Comparison of ENCODE assay signal across 9 mouse cellular contexts in the genomic region with DNA sequence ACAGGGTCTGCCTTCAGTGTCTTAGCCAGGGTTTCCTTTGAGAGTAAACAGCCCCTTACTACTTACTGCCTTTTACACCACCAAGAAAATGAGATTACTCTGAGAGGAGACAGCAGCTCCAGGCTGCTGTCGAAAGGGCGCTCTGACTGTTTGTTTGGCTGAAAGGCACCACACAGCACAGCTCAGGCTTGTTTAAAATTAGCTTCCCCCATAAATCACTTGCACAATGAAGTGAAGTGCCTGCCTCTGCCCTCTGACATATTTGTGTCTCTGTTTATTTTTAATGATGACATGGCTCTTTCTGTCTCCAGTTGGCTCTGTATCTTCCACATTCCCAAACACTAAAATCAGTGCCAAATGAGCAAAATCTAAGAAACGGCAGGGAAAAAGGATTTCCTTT.
DNase-seq lines count a peak whose midpoint lies in the region; ATAC-seq lines count a peak whose summit lies in the region.
"Had no signal": no experiment of that assay in that cellular context is flagged by ENCODE, and none has a peak within 500 bp of the region (broad histone marks: within the 10 kb centered on the region; RNA-seq: fewer than 3 reads in every experiment).

No protein-coding gene starts in this region.

- DNase-seq in hindbrain, embryonic 11.5 days (ENCODE audit: low spot score): no peak
- DNase-seq in embryo, embryonic 10 days (ENCODE audit: low spot score): peak; percentile 24
- peak; percentile 61 for DNase-seq in kidney, adult 9 months
- DNase-seq in lung, postnatal 36 days: peak; percentile 61
- DNase-seq in testis, postnatal 14 days (ENCODE audit: low spot score): no peak
- DNase-seq in urinary bladder, postnatal 10 days (ENCODE audit: low spot score): no peak
- no peak for DNase-seq in gastrocnemius, postnatal 36 days

- no peak overlapping the region for H3K4me3 ChIP-seq in hindbrain, embryonic 15.5 days
- H3K4me3 ChIP-seq in hindbrain, embryonic 11.5 days (ENCODE audit: low read depth, low read length): no peak overlapping the region
- H3K4me3 ChIP-seq: megakaryocyte, embryonic 14.5 days had no signal

- no peaks in the 10 kb centered on the region for H3K9me3 ChIP-seq in hindbrain, embryonic 15.5 days
- no peaks in the 10 kb centered on the region for H3K9me3 ChIP-seq in hindbrain, embryonic 11.5 days (ENCODE audit: control insufficient read depth, low read length)

- no peaks in the 10 kb centered on the region for H3K36me3 ChIP-seq in hindbrain, embryonic 15.5 days
- no peaks in the 10 kb centered on the region for H3K36me3 ChIP-seq in hindbrain, embryonic 11.5 days (ENCODE audit: control insufficient read depth, insufficient read depth, low read length)

- no peaks in the 10 kb centered on the region for H3K27me3 ChIP-seq in hindbrain, embryonic 15.5 days
- H3K27me3 ChIP-seq in hindbrain, embryonic 11.5 days (ENCODE audit: control insufficient read depth, insufficient read depth, low read length): no peaks in the 10 kb centered on the region
- H3K27me3 ChIP-seq: megakaryocyte, embryonic 14.5 days had no signal

- H3K27ac ChIP-seq in hindbrain, embryonic 15.5 days (replicated peaks): 0 out of 2 replicates have a peak overlapping the region, but pooled peaks have one; percentile 8
- H3K27ac ChIP-seq in hindbrain, embryonic 11.5 days (ENCODE audit: low read depth, low read length): no peak overlapping the region

- ATAC-seq in hindbrain, embryonic 15.5 days (ENCODE audit: low FRiP score, low read depth): peak; percentile 63; the same call in 1 of the 2 replicates
- no peak for ATAC-seq in hindbrain, embryonic 11.5 days (ENCODE audit: low FRiP score)

- intact Hi-C loops in gastrocnemius, postnatal 36 days (cut with DNase I): no loop called here

- no peak overlapping the region for H3K4me2 ChIP-seq in hindbrain, embryonic 15.5 days
- H3K4me2 ChIP-seq in hindbrain, embryonic 11.5 days (replicated peaks; ENCODE audit: low read depth, low read length): no peak overlapping the region

- no peak overlapping the region for H3K9ac ChIP-seq in hindbrain, embryonic 15.5 days
- H3K9ac ChIP-seq in hindbrain, embryonic 11.5 days (ENCODE audit: low read depth, low read length): no peak overlapping the region

- 30% methylated on average over 3 of the region's 3 CpGs for WGBS in hindbrain, embryonic 15.5 days
- 45% methylated on average over 3 of the region's 3 CpGs for WGBS in hindbrain, embryonic 11.5 days

- H3K4me1 ChIP-seq in hindbrain, embryonic 15.5 days (replicated peaks): peaks cover 8% of the 10 kb centered on the region; the same call in 1 of the 2 replicates
- no peaks in the 10 kb centered on the region for H3K4me1 ChIP-seq in hindbrain, embryonic 11.5 days (replicated peaks; ENCODE audit: control insufficient read depth, insufficient read depth, low read length)
- H3K4me1 ChIP-seq: megakaryocyte, embryonic 14.5 days had no signal

Comparison
In these comparisons a context has a peak if more than half of its experiments do, and no peak if none do; other contexts are left out.
1. DNase-seq: peak in embryo, embryonic 10 days (single experiment), kidney, adult 9 months (single experiment) and lung, postnatal 36 days (single experiment); none in hindbrain, embryonic 11.5 days (single experiment), testis, postnatal 14 days (single experiment), urinary bladder, postnatal 10 days (single experiment) and gastrocnemius, postnatal 36 days (0 of 2).